Mouse (Mus musculus) hindbrain, embryonic 11.5 days (tissue): ENCODE data around the gene Mrrf. TPM values are rescaled to one million over a fixed set of nuclear protein-coding genes. Genes with fewer than 3 reads are reported as not detected.
"Not testable (repeated sequence)": the region's sequence is repeated elsewhere in the genome, so short reads cannot be mapped to it uniquely, and the experiment has no call there.

Source experiments
- ATAC-seq: fragments of 200-750 bp; cut with Nextera tagmentation; 2 replicates; pipeline ENCODE4 v1.8.0; 2017; ENCODE audit warnings: mild to moderate bottlenecking, moderate TSS enrichment, moderate library complexity; ENCODE audit not compliant: low FRiP score
- DNase-seq: peaks from one replicate; pipeline ENCODE4 v3.0.0-alpha.2; 2015; ENCODE audit warnings: low spot score
- H3K27ac ChIP-seq: fragments of 300-500 bp; sonication (generic); 2 replicates; pipeline ENCODE4 v1.5.1; 2014; ENCODE audit warnings: mild to moderate bottlenecking, low read depth, low read length
- H3K27me3 ChIP-seq: fragments of 300-500 bp; sonication (generic); 2 replicates; pipeline ENCODE4 v1.6.1; 2014; ENCODE audit warnings: mild to moderate bottlenecking, low read length, moderate library complexity, mixed read lengths; ENCODE audit not compliant: control insufficient read depth, insufficient read depth
- H3K36me3 ChIP-seq: fragments of 300-500 bp; sonication (generic); 2 replicates; pipeline ENCODE4 v1.6.1; 2014; ENCODE audit warnings: mild to moderate bottlenecking, low read length, moderate library complexity, mixed read lengths; ENCODE audit not compliant: control insufficient read depth, insufficient read depth
- H3K4me1 ChIP-seq: fragments of 300-500 bp; sonication (generic); replicated peaks from 2 replicates; pipeline ENCODE4 v1.6.1; 2014; ENCODE audit warnings: low read length, mixed read lengths; ENCODE audit not compliant: control insufficient read depth, insufficient read depth
- H3K4me2 ChIP-seq: fragments of 300-500 bp; sonication (generic); replicated peaks from 2 replicates; pipeline ENCODE4 v1.6.1; 2014; ENCODE audit warnings: mild to moderate bottlenecking, low read depth, low read length
- H3K4me3 ChIP-seq: fragments of 300-500 bp; sonication (generic); 2 replicates; pipeline ENCODE4 v1.5.1; 2014; ENCODE audit warnings: low read depth, low read length
- H3K9ac ChIP-seq: fragments of 300-500 bp; sonication (generic); 2 replicates; pipeline ENCODE4 v1.6.1; 2014; ENCODE audit warnings: low read depth, low read length
- H3K9me3 ChIP-seq: fragments of 300-500 bp; sonication (generic); 2 replicates; pipeline ENCODE4 v1.6.1; 2016; ENCODE audit warnings: low read length; ENCODE audit not compliant: control insufficient read depth
- WGBS: fragments of 180-500 bp; shearing (Covaris S2); extraction: QIAGEN DNeasy Blood & Tissue Kit; methylation state at CpG from one replicate; pipeline ENCODE4 v1.1.7; 2014; 5-methylcytosine and 5-hydroxymethylcytosine counted together
- polyA plus RNA-seq: library from polyadenylated mRNA; unstranded; fragments of >200 nt; fragmentation: Nextera tagmentation; extraction: Ambion mirVana; gene quantifications from 2 replicates; pipeline ENCODE4 v1.2.1, GENCODE M21; 2014

The Mrrf gene
- polyA plus RNA-seq, 1 experiment from 2014 or later = 35.9 TPM

GRCm38 (mm10) chr2:36159336-36159735 is 23.1 kb downstream of the Mrrf start:
- DNase-seq (no peak), ATAC-seq (no peak)
- H3K36me3 ChIP-seq = no peaks in the 10 kb centered on the region
- no peak overlapping the region for H3K27ac ChIP-seq
- no peak overlapping the region for H3K9ac ChIP-seq
- no peaks in the 10 kb centered on the region for H3K4me1 ChIP-seq
- no peaks in the 10 kb centered on the region for H3K9me3 ChIP-seq
- H3K4me2 ChIP-seq = no peak overlapping the region
- no peaks in the 10 kb centered on the region for H3K27me3 ChIP-seq
- WGBS = 84% methylated on average over 4 of the region's 4 CpGs
- H3K4me3 ChIP-seq = no peak overlapping the region

- Histone ChIP-seq H3K4me1 (no peaks in the 10 kb centered on the region), H3K27ac (no peak overlapping the region), H3K27me3 (no peaks in the 10 kb centered on the region), H3K9ac (no peak overlapping the region), H3K4me3 (no peak overlapping the region), H3K9me3 (no peaks in the 10 kb centered on the region), H3K36me3 (no peaks in the 10 kb centered on the region), H3K4me2 (no peak overlapping the region)
- WGBS = 90% methylated on average over 1 of the region's 1 CpGs
- ATAC-seq (no peak), DNase-seq (no peak)
Observed at GRCm38 (mm10) chr2:36167990-36168618, 31.9 kb downstream of the Mrrf start.

GRCm38 (mm10) chr2:36169176-36169575 is 33.0 kb downstream of the Mrrf start:
- Histone ChIP-seq H3K4me2 (no peak overlapping the region), H3K4me3 (no peak overlapping the region), H3K4me1 (no peaks in the 10 kb centered on the region), H3K27me3 (no peaks in the 10 kb centered on the region), H3K9ac (no peak overlapping the region), H3K36me3 (no peaks in the 10 kb centered on the region), H3K27ac (no peak overlapping the region), H3K9me3 (no peaks in the 10 kb centered on the region)
- WGBS = 96% methylated on average over 4 of the region's 4 CpGs
- DNase-seq (no peak), ATAC-seq (no peak)

GRCm38 (mm10) chr2:36172136-36172535 is 35.9 kb downstream of the Mrrf start:
- 77% methylated on average over 4 of the region's 4 CpGs for WGBS
- Histone ChIP-seq H3K36me3 (no peaks in the 10 kb centered on the region), H3K4me3 (no peak overlapping the region), H3K4me1 (no peaks in the 10 kb centered on the region), H3K9ac (no peak overlapping the region), H3K9me3 (no peaks in the 10 kb centered on the region), H3K27ac (no peak overlapping the region), H3K27me3 (no peaks in the 10 kb centered on the region), H3K4me2 (no peak overlapping the region)
- ATAC-seq (no peak), DNase-seq (no peak)

GRCm38 (mm10) chr2:36172574-36172973 is 36.4 kb downstream of the Mrrf start:
- Histone ChIP-seq H3K4me3 (no peak overlapping the region), H3K36me3 (no peaks in the 10 kb centered on the region), H3K27me3 (no peaks in the 10 kb centered on the region), H3K27ac (no peak overlapping the region), H3K4me2 (no peak overlapping the region), H3K9ac (no peak overlapping the region), H3K4me1 (no peaks in the 10 kb centered on the region), H3K9me3 (no peaks in the 10 kb centered on the region)
- DNase-seq (no peak), ATAC-seq (no peak)
- 83% methylated on average over 3 of the region's 3 CpGs for WGBS

- H3K36me3 ChIP-seq = no peaks in the 10 kb centered on the region
- H3K9ac ChIP-seq = no peak overlapping the region
- H3K4me2 ChIP-seq = no peak overlapping the region
- H3K9me3 ChIP-seq = no peaks in the 10 kb centered on the region
- no peak for ATAC-seq
- 62% methylated on average over 3 of the region's 3 CpGs for WGBS
- H3K27ac ChIP-seq = no peak overlapping the region
- no peaks in the 10 kb centered on the region for H3K4me1 ChIP-seq
- no peaks in the 10 kb centered on the region for H3K27me3 ChIP-seq
- DNase-seq = no peak
- no peak overlapping the region for H3K4me3 ChIP-seq
Observed at GRCm38 (mm10) chr2:36179487-36179886, 43.3 kb downstream of the Mrrf start.

- not testable (repeated sequence) for H3K4me1 ChIP-seq, H3K36me3 ChIP-seq, H3K4me3 ChIP-seq, DNase-seq, ATAC-seq, H3K27ac ChIP-seq, H3K9ac ChIP-seq, H3K9me3 ChIP-seq, H3K27me3 ChIP-seq, H3K4me2 ChIP-seq
- 85% methylated on average over 4 of the region's 4 CpGs for WGBS
Observed at GRCm38 (mm10) chr2:36181587-36182368, 45.6 kb downstream of the Mrrf start.

GRCm38 (mm10) chr2:36183278-36183677 is 47.1 kb downstream of the Mrrf start:
- no peaks in the 10 kb centered on the region for H3K4me1 ChIP-seq
- H3K4me3 ChIP-seq = no peak overlapping the region
- no peak for DNase-seq
- H3K4me2 ChIP-seq = no peak overlapping the region
- H3K9me3 ChIP-seq = no peaks in the 10 kb centered on the region
- WGBS = 89% methylated on average over 1 of the region's 2 CpGs
- no peaks in the 10 kb centered on the region for H3K36me3 ChIP-seq
- no peak overlapping the region for H3K9ac ChIP-seq
- ATAC-seq = no peak
- H3K27me3 ChIP-seq = no peaks in the 10 kb centered on the region
- no peak overlapping the region for H3K27ac ChIP-seq

GRCm38 (mm10) chr2:36184192-36184591 is 48.0 kb downstream of the Mrrf start:
- DNase-seq (no peak), ATAC-seq (no peak)
- Histone ChIP-seq H3K27me3 (no peaks in the 10 kb centered on the region), H3K27ac (no peak overlapping the region), H3K36me3 (no peaks in the 10 kb centered on the region), H3K4me3 (no peak overlapping the region), H3K9me3 (no peaks in the 10 kb centered on the region), H3K4me1 (no peaks in the 10 kb centered on the region), H3K9ac (no peak overlapping the region), H3K4me2 (no peak overlapping the region)
- 94% methylated on average over 2 of the region's 2 CpGs for WGBS
